Mouse (Mus musculus): ENCODE measurements at regions not wholly inside any gene's neighbourhood (a gene's known extent, or its start where the extent isn't known, plus 50 kb on each side); places are given as distances from the start of the nearest gene placed in this dataset.

- DNase-seq (ENCODE audit: low spot score) (no peak), ATAC-seq (replicated peaks; ENCODE audit: low FRiP score, low TSS enrichment, low read depth) (no peak)
- Histone ChIP-seq H3K27ac (ENCODE audit: low read depth) (no peak overlapping the region), H3K4me3 (ENCODE audit: low read depth, low read length) (no peak overlapping the region), H3K4me1 (replicated peaks; ENCODE audit: control insufficient read depth, insufficient read depth, low read length) (no peaks in the 10 kb centered on the region), H3K9ac (ENCODE audit: low read length) (no peak overlapping the region), H3K36me3 (ENCODE audit: control insufficient read depth, insufficient read depth, low read length) (no peaks in the 10 kb centered on the region), H3K4me2 (ENCODE audit: low read length) (no peak overlapping the region), H3K27me3 (replicated peaks; ENCODE audit: control insufficient read depth, insufficient read depth, low read length) (no peaks in the 10 kb centered on the region), H3K9me3 (ENCODE audit: control insufficient read depth, low read length) (no peaks in the 10 kb centered on the region)
- 57% methylated on average over 5 of the region's 5 CpGs for WGBS
Observed at GRCm38 (mm10) chr12:25389202-25389601, 292.3 kb upstream of the Id2 start.

- Histone ChIP-seq H3K4me3 (ENCODE audit: low read depth, low read length) (no peak overlapping the region), H3K27ac (ENCODE audit: low read depth) (no peak overlapping the region), H3K9ac (ENCODE audit: low read length) (no peak overlapping the region), H3K36me3 (ENCODE audit: control insufficient read depth, insufficient read depth, low read length) (no peaks in the 10 kb centered on the region), H3K27me3 (replicated peaks; ENCODE audit: control insufficient read depth, insufficient read depth, low read length) (no peaks in the 10 kb centered on the region), H3K9me3 (ENCODE audit: control insufficient read depth, low read length) (no peaks in the 10 kb centered on the region), H3K4me2 (ENCODE audit: low read length) (no peak overlapping the region), H3K4me1 (replicated peaks; ENCODE audit: control insufficient read depth, insufficient read depth, low read length) (no peaks in the 10 kb centered on the region)
- ATAC-seq (replicated peaks; ENCODE audit: low FRiP score, low TSS enrichment, low read depth) (no peak), DNase-seq (ENCODE audit: low spot score) (no peak)
- 61% methylated on average over 5 of the region's 5 CpGs for WGBS
Observed at GRCm38 (mm10) chr12:25387791-25388280, 290.9 kb upstream of the Id2 start.

DNA sequence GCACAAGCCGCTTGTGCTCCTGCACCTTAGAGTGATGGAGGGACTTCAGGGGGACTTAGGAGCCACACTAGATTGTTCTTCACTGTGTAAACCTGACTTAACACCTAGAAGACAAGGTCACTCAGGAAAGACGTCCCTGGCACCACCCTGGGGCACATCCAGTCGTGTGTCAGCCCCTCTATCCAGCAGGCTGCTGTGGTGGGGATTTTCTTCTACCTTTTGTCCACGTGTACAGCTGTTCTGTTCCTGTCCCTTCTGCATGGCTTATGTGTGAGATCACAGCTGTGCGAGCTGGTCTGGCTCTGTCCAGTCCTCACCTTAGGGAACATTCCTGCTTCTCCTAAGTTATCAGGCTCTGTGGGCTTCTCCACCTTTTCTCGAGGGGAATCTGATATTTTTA lies 286.0 kb upstream of the Id2 start:
- peak; percentile 47 for DNase-seq (ENCODE audit: low spot score)
- 74% methylated on average over 6 of the region's 6 CpGs for WGBS
- Histone ChIP-seq H3K4me1 (replicated peaks; ENCODE audit: control insufficient read depth, insufficient read depth, low read length) (no peaks in the 10 kb centered on the region), H3K9ac (ENCODE audit: low read length) (no peak overlapping the region), H3K27me3 (replicated peaks; ENCODE audit: control insufficient read depth, insufficient read depth, low read length) (no peaks in the 10 kb centered on the region), H3K9me3 (ENCODE audit: control insufficient read depth, low read length) (no peaks in the 10 kb centered on the region), H3K27ac (ENCODE audit: low read depth) (no peak overlapping the region), H3K4me2 (ENCODE audit: low read length) (no peak overlapping the region), H3K36me3 (ENCODE audit: control insufficient read depth, insufficient read depth, low read length) (no peaks in the 10 kb centered on the region), H3K4me3 (ENCODE audit: low read depth, low read length) (no peak overlapping the region)
- no peak for ATAC-seq (replicated peaks; ENCODE audit: low FRiP score, low TSS enrichment, low read depth)

GRCm38 (mm10) chr12:25382475-25382874 lies 285.5 kb upstream of the Id2 start:
- Histone ChIP-seq H3K27me3 (replicated peaks; ENCODE audit: control insufficient read depth, insufficient read depth, low read length) (no peaks in the 10 kb centered on the region), H3K4me3 (ENCODE audit: low read depth, low read length) (no peak overlapping the region), H3K9me3 (ENCODE audit: control insufficient read depth, low read length) (no peaks in the 10 kb centered on the region), H3K36me3 (ENCODE audit: control insufficient read depth, insufficient read depth, low read length) (no peaks in the 10 kb centered on the region), H3K9ac (ENCODE audit: low read length) (no peak overlapping the region), H3K27ac (ENCODE audit: low read depth) (no peak overlapping the region), H3K4me1 (replicated peaks; ENCODE audit: control insufficient read depth, insufficient read depth, low read length) (no peaks in the 10 kb centered on the region), H3K4me2 (ENCODE audit: low read length) (no peak overlapping the region)
- ATAC-seq (replicated peaks; ENCODE audit: low FRiP score, low TSS enrichment, low read depth) (no peak), DNase-seq (ENCODE audit: low spot score) (no peak)
- 90% methylated on average over 2 of the region's 2 CpGs for WGBS

- no peaks in the 10 kb centered on the region for H3K4me1 ChIP-seq (replicated peaks; ENCODE audit: control insufficient read depth, insufficient read depth, low read length)
- no peaks in the 10 kb centered on the region for H3K27me3 ChIP-seq (replicated peaks; ENCODE audit: control insufficient read depth, insufficient read depth, low read length)
- H3K9ac ChIP-seq (ENCODE audit: low read length): no peak overlapping the region
- no peak overlapping the region for H3K27ac ChIP-seq (ENCODE audit: low read depth)
- 35% methylated on average over 4 of the region's 4 CpGs for WGBS
- H3K4me3 ChIP-seq (ENCODE audit: low read depth, low read length): no peak overlapping the region
- no peaks in the 10 kb centered on the region for H3K9me3 ChIP-seq (ENCODE audit: control insufficient read depth, low read length)
- ATAC-seq (replicated peaks; ENCODE audit: low FRiP score, low TSS enrichment, low read depth): no peak
- peak; percentile 50 for DNase-seq (ENCODE audit: low spot score)
- H3K36me3 ChIP-seq (ENCODE audit: control insufficient read depth, insufficient read depth, low read length): no peaks in the 10 kb centered on the region
- no peak overlapping the region for H3K4me2 ChIP-seq (ENCODE audit: low read length)
Observed at GRCm38 (mm10) chr12:25381619-25382018, 284.7 kb upstream of the Id2 start.

DNA sequence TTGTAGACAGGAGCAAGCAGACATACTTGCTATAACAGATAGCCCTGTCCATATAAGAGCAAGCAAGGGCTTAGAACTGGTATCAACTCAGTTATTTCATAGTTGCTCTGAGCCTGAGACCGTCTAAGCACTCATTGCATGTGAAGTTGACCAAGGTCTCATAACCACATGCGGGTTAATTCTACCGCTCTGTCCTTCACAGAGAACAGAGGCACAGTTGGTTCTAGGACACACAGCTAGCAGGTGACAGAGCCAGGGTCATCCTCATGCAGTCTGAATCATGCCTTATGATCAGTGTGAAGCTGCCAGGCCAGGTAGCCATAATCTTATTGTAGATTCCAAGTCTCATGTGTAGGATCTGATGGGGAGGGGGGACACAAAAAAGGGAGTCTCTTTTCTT lies 283.1 kb upstream of the Id2 start:
- no peaks in the 10 kb centered on the region for H3K9me3 ChIP-seq (ENCODE audit: control insufficient read depth, low read length)
- no peak overlapping the region for H3K4me3 ChIP-seq (ENCODE audit: low read depth, low read length)
- DNase-seq (ENCODE audit: low spot score) (no peak), ATAC-seq (replicated peaks; ENCODE audit: low FRiP score, low TSS enrichment, low read depth) (no peak)
- 97% methylated on average over 3 of the region's 3 CpGs for WGBS
- H3K36me3 ChIP-seq (ENCODE audit: control insufficient read depth, insufficient read depth, low read length): no peaks in the 10 kb centered on the region
- H3K9ac ChIP-seq (ENCODE audit: low read length): no peak overlapping the region
- no peaks in the 10 kb centered on the region for H3K27me3 ChIP-seq (replicated peaks; ENCODE audit: control insufficient read depth, insufficient read depth, low read length)
- H3K27ac ChIP-seq (ENCODE audit: low read depth): no peak overlapping the region
- no peak overlapping the region for H3K4me2 ChIP-seq (ENCODE audit: low read length)
- H3K4me1 ChIP-seq (replicated peaks; ENCODE audit: control insufficient read depth, insufficient read depth, low read length): no peaks in the 10 kb centered on the region

- no peaks in the 10 kb centered on the region for H3K4me1 ChIP-seq (replicated peaks; ENCODE audit: control insufficient read depth, insufficient read depth, low read length)
- H3K27ac ChIP-seq (ENCODE audit: low read depth): no peak overlapping the region
- no peaks in the 10 kb centered on the region for H3K9me3 ChIP-seq (ENCODE audit: control insufficient read depth, low read length)
- H3K4me3 ChIP-seq (ENCODE audit: low read depth, low read length): no peak overlapping the region
- no peak for ATAC-seq (replicated peaks; ENCODE audit: low FRiP score, low TSS enrichment, low read depth)
- DNase-seq (ENCODE audit: low spot score): no peak
- H3K36me3 ChIP-seq (ENCODE audit: control insufficient read depth, insufficient read depth, low read length): no peaks in the 10 kb centered on the region
- no peaks in the 10 kb centered on the region for H3K27me3 ChIP-seq (replicated peaks; ENCODE audit: control insufficient read depth, insufficient read depth, low read length)
- 88% methylated on average over 9 of the region's 9 CpGs for WGBS
- no peak overlapping the region for H3K4me2 ChIP-seq (ENCODE audit: low read length)
- no peak overlapping the region for H3K9ac ChIP-seq (ENCODE audit: low read length)
Observed at GRCm38 (mm10) chr12:25379016-25379415, 282.1 kb upstream of the Id2 start.

- Histone ChIP-seq H3K4me3 (ENCODE audit: low read depth, low read length) (no peak overlapping the region), H3K4me1 (replicated peaks; ENCODE audit: control insufficient read depth, insufficient read depth, low read length) (no peaks in the 10 kb centered on the region), H3K9me3 (ENCODE audit: control insufficient read depth, low read length) (no peaks in the 10 kb centered on the region), H3K27me3 (replicated peaks; ENCODE audit: control insufficient read depth, insufficient read depth, low read length) (no peaks in the 10 kb centered on the region), H3K4me2 (ENCODE audit: low read length) (no peak overlapping the region), H3K36me3 (ENCODE audit: control insufficient read depth, insufficient read depth, low read length) (no peaks in the 10 kb centered on the region), H3K27ac (ENCODE audit: low read depth) (no peak overlapping the region), H3K9ac (ENCODE audit: low read length) (no peak overlapping the region)
- 79% methylated on average over 6 of the region's 6 CpGs for WGBS
- DNase-seq (ENCODE audit: low spot score): no peak
- peak; percentile 58; the same call in 1 of the 2 replicates for ATAC-seq (replicated peaks; ENCODE audit: low FRiP score, low TSS enrichment, low read depth)
Observed at GRCm38 (mm10) chr12:25378036-25378645, 281.2 kb upstream of the Id2 start.

GRCm38 (mm10) chr12:25376451-25376850 lies 279.5 kb upstream of the Id2 start:
- H3K4me2 ChIP-seq (ENCODE audit: low read length): no peak overlapping the region
- H3K27me3 ChIP-seq (replicated peaks; ENCODE audit: control insufficient read depth, insufficient read depth, low read length): no peaks in the 10 kb centered on the region
- no peaks in the 10 kb centered on the region for H3K36me3 ChIP-seq (ENCODE audit: control insufficient read depth, insufficient read depth, low read length)
- WGBS: 70% methylated on average over 8 of the region's 8 CpGs
- no peak overlapping the region for H3K27ac ChIP-seq (ENCODE audit: low read depth)
- H3K4me3 ChIP-seq (ENCODE audit: low read depth, low read length): no peak overlapping the region
- no peak for ATAC-seq (replicated peaks; ENCODE audit: low FRiP score, low TSS enrichment, low read depth)
- H3K9me3 ChIP-seq (ENCODE audit: control insufficient read depth, low read length): no peaks in the 10 kb centered on the region
- H3K9ac ChIP-seq (ENCODE audit: low read length): no peak overlapping the region
- DNase-seq (ENCODE audit: low spot score): no peak
- H3K4me1 ChIP-seq (replicated peaks; ENCODE audit: control insufficient read depth, insufficient read depth, low read length): no peaks in the 10 kb centered on the region
